Mouse (Mus musculus): ENCODE measurements around the gene Dock9.

DNA sequence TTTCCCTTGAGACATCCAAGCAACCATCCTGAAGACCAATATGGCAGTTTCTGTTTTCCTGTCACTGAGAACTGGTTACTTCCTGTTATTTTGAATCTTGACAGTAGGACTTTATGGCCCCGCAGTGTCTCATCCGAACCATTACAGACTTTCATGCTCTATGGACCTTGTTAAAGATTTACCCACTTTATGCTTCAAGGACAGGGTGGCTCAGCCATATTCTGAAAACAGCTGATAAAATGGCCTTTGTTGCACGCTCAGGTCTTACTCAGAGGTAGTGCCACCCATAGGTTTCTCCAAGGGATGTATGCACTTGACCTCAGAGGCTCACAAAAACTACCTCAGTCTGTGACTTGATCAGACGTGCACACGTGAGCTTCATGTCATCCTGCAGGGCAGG lies 224.2 kb downstream of the Dock9 start:
- no peak for TF ChIP-seq GATA1 (IDR thresholded peaks at IDR 0.05; ENCODE audit: low read length)
- no peak for TF ChIP-seq TAL1 (IDR thresholded peaks at IDR 0.05; ENCODE audit: low read length)

Measured in erythroblast, embryonic 14.5 days (primary cell).